Mouse (Mus musculus): ENCODE data around the gene Acvr1. TPM values are rescaled to one million over a fixed set of nuclear protein-coding genes. Genes with fewer than 3 reads are reported as not detected.

The Acvr1 gene
- polyA plus RNA-seq, 1 experiment from 2014 or later: 7.9 TPM

DNA sequence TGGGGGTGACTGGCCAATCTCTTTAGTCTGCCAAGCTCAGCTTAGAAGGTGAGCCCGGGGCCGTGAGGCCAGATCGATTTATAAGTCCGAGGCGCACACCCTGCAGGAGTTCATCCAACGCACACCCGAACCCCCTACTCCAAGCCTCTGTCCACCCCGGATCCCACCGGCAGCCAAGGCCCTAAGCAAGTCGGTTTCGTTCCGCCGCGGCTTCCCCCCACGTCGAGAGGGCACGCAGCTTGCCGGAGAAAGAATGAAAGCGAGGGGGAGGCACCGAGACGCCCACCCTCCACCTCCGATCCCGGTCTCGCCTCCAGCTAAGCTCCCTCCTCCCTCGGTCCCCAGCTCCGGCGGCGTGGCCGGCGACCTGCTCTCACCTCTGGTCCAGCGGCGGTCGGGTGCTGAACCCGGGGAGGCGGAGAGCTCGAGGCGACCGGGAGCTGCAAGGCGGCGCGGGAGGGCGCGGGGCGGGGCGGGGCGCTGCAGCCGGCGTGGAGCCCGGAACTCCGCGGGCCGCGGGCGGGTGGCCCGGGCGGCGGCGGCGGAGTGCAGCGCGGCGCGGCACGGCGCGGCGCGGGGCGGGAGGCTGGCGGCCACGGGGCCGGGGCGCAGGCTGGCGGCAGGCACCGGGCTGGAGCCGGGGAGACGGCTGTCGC, 419 bp downstream of the Acvr1 start:
- ATAC-seq (ENCODE audit: low FRiP score, low TSS enrichment): peak; percentile 58
- peaks cover 24% of the 10 kb centered on the region for H3K4me1 ChIP-seq (ENCODE audit: control insufficient read depth, insufficient read depth, low read length)
- WGBS: under 1% methylated on average over 50 of the region's 78 CpGs

GRCm38 (mm10) chr2:58566049-58566409, 928 bp downstream of the Acvr1 start:
- WGBS: under 1% methylated on average over 6 of the region's 6 CpGs
- Histone ChIP-seq H3K4me1 (ENCODE audit: control insufficient read depth, insufficient read depth, low read length) (peaks cover 24% of the 10 kb centered on the region), H3K4me2 (replicated peaks; ENCODE audit: low read depth, low read length) (peak overlapping the region; percentile 73), H3K9ac (ENCODE audit: low read depth, low read length) (peak overlapping the region; percentile 92), H3K27ac (ENCODE audit: low read depth, low read length) (peak overlapping the region; percentile 96; the same call in 1 of the 2 replicates), H3K9me3 (ENCODE audit: control insufficient read depth, low read length) (no peaks in the 10 kb centered on the region), H3K36me3 (ENCODE audit: control insufficient read depth, insufficient read depth, low read length) (no peaks in the 10 kb centered on the region), H3K4me3 (ENCODE audit: low read length) (peak overlapping the region; percentile 90), H3K27me3 (ENCODE audit: control insufficient read depth, insufficient read depth, low read length) (no peaks in the 10 kb centered on the region)
- no peak for ATAC-seq (ENCODE audit: low FRiP score, low TSS enrichment)

More for the DNA sequence above, 419 bp downstream of the Acvr1 start:
- Histone ChIP-seq H3K27ac (ENCODE audit: low read depth, low read length) (peak overlapping the region; percentile 96), H3K27me3 (ENCODE audit: control insufficient read depth, insufficient read depth, low read length) (no peaks in the 10 kb centered on the region), H3K4me3 (ENCODE audit: low read length) (peak overlapping the region; percentile 90), H3K9ac (ENCODE audit: low read depth, low read length) (peak overlapping the region; percentile 92), H3K36me3 (ENCODE audit: control insufficient read depth, insufficient read depth, low read length) (no peaks in the 10 kb centered on the region), H3K9me3 (ENCODE audit: control insufficient read depth, low read length) (no peaks in the 10 kb centered on the region), H3K4me2 (replicated peaks; ENCODE audit: low read depth, low read length) (peak overlapping the region; percentile 73)

- Histone ChIP-seq H3K36me3 (ENCODE audit: control insufficient read depth, insufficient read depth, low read length) (no peaks in the 10 kb centered on the region), H3K27me3 (ENCODE audit: control insufficient read depth, insufficient read depth, low read length) (no peaks in the 10 kb centered on the region), H3K4me3 (ENCODE audit: low read length) (peak overlapping the region; percentile 90), H3K4me1 (ENCODE audit: control insufficient read depth, insufficient read depth, low read length) (peaks cover 24% of the 10 kb centered on the region), H3K9me3 (ENCODE audit: control insufficient read depth, low read length) (no peaks in the 10 kb centered on the region), H3K27ac (ENCODE audit: low read depth, low read length) (no peak overlapping the region), H3K4me2 (replicated peaks; ENCODE audit: low read depth, low read length) (peak overlapping the region; percentile 73), H3K9ac (ENCODE audit: low read depth, low read length) (no peak overlapping the region)
- 62% methylated on average over 6 of the region's 6 CpGs for WGBS
- no peak for ATAC-seq (ENCODE audit: low FRiP score, low TSS enrichment)
Observed at GRCm38 (mm10) chr2:58565267-58565666, 1.7 kb downstream of the Acvr1 start.

DNA sequence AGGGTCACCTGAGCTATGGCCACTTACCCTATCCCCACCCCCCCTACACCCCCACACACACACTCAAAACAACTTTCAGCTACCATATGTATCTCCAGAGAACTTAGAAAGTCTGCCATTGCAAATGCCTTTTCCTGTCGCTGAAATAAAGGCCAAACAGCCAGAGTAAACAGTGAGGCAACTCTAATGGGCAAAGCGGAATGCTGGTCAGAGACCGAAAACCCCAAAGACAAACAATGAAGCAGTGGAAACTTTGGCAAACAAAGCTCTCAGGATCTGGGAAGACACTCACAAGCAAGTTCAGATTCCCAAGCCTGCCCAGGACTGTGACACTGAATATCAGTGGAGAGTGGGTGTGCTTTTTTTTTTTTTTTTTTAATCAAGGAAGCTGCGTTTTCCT, 4.8 kb downstream of the Acvr1 start:
- no peaks in the 10 kb centered on the region for H3K36me3 ChIP-seq (ENCODE audit: control insufficient read depth, insufficient read depth, low read length)
- ATAC-seq (ENCODE audit: low FRiP score, low TSS enrichment): no peak
- H3K27me3 ChIP-seq (ENCODE audit: control insufficient read depth, insufficient read depth, low read length): no peaks in the 10 kb centered on the region
- H3K4me2 ChIP-seq (replicated peaks; ENCODE audit: low read depth, low read length): no peak overlapping the region
- no peak overlapping the region for H3K27ac ChIP-seq (ENCODE audit: low read depth, low read length)
- H3K9me3 ChIP-seq (ENCODE audit: control insufficient read depth, low read length): no peaks in the 10 kb centered on the region
- H3K9ac ChIP-seq (ENCODE audit: low read depth, low read length): no peak overlapping the region
- peaks cover 18% of the 10 kb centered on the region for H3K4me1 ChIP-seq (ENCODE audit: control insufficient read depth, insufficient read depth, low read length)
- no peak overlapping the region for H3K4me3 ChIP-seq (ENCODE audit: low read length)
- 52% methylated on average over 4 of the region's 4 CpGs for WGBS

GRCm38 (mm10) chr2:58557045-58557845, 9.7 kb downstream of the Acvr1 start:
- H3K27ac ChIP-seq (ENCODE audit: low read depth, low read length): no peak overlapping the region
- H3K9me3 ChIP-seq (ENCODE audit: control insufficient read depth, low read length): no peaks in the 10 kb centered on the region
- H3K4me2 ChIP-seq (replicated peaks; ENCODE audit: low read depth, low read length): no peak overlapping the region
- no peak overlapping the region for H3K9ac ChIP-seq (ENCODE audit: low read depth, low read length)
- H3K4me1 ChIP-seq (ENCODE audit: control insufficient read depth, insufficient read depth, low read length): peaks cover 18% of the 10 kb centered on the region
- no peaks in the 10 kb centered on the region for H3K27me3 ChIP-seq (ENCODE audit: control insufficient read depth, insufficient read depth, low read length)
- no peak for ATAC-seq (ENCODE audit: low FRiP score, low TSS enrichment)
- H3K4me3 ChIP-seq (ENCODE audit: low read length): no peak overlapping the region
- 66% methylated on average over 9 of the region's 9 CpGs for WGBS
- H3K36me3 ChIP-seq (ENCODE audit: control insufficient read depth, insufficient read depth, low read length): no peaks in the 10 kb centered on the region

DNA sequence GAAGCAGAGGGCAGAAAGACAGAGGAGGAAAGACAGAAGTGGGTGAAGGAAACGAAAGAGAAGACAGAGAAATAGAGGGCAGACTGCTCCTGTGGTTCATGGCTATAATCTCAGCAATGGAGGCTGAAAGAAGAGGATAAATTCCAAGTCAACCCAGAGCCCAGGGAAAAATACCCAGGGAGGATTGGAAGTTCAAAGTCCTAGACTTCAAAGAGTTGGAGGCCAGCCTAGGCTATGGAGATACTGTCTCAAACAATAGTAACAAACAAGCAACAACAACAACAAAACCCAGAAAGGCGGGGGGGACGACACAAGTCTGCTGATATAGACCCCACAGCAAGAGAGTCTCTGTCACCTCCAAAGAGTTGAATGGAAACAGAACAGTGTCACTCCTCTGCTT, 14.7 kb downstream of the Acvr1 start:
- Histone ChIP-seq H3K9ac (ENCODE audit: low read depth, low read length) (no peak overlapping the region), H3K36me3 (ENCODE audit: control insufficient read depth, insufficient read depth, low read length) (no peaks in the 10 kb centered on the region), H3K9me3 (ENCODE audit: control insufficient read depth, low read length) (no peaks in the 10 kb centered on the region), H3K27ac (ENCODE audit: low read depth, low read length) (no peak overlapping the region), H3K27me3 (ENCODE audit: control insufficient read depth, insufficient read depth, low read length) (no peaks in the 10 kb centered on the region), H3K4me1 (ENCODE audit: control insufficient read depth, insufficient read depth, low read length) (peaks cover 37% of the 10 kb centered on the region), H3K4me3 (ENCODE audit: low read length) (no peak overlapping the region), H3K4me2 (replicated peaks; ENCODE audit: low read depth, low read length) (no peak overlapping the region)
- ATAC-seq (ENCODE audit: low FRiP score, low TSS enrichment): no peak
- 48% methylated on average over 3 of the region's 3 CpGs for WGBS

- no peak overlapping the region for H3K27ac ChIP-seq (ENCODE audit: low read depth, low read length)
- no peak overlapping the region for H3K9ac ChIP-seq (ENCODE audit: low read depth, low read length)
- no peaks in the 10 kb centered on the region for H3K9me3 ChIP-seq (ENCODE audit: control insufficient read depth, low read length)
- peaks cover 37% of the 10 kb centered on the region for H3K4me1 ChIP-seq (ENCODE audit: control insufficient read depth, insufficient read depth, low read length)
- peak; percentile 34; the same call in 1 of the 2 replicates for ATAC-seq (ENCODE audit: low FRiP score, low TSS enrichment)
- no peak overlapping the region for H3K4me2 ChIP-seq (replicated peaks; ENCODE audit: low read depth, low read length)
- WGBS: 29% methylated on average over 6 of the region's 6 CpGs
- no peak overlapping the region for H3K4me3 ChIP-seq (ENCODE audit: low read length)
- H3K36me3 ChIP-seq (ENCODE audit: control insufficient read depth, insufficient read depth, low read length): no peaks in the 10 kb centered on the region
- no peaks in the 10 kb centered on the region for H3K27me3 ChIP-seq (ENCODE audit: control insufficient read depth, insufficient read depth, low read length)
Observed at GRCm38 (mm10) chr2:58551866-58552265, 15.1 kb downstream of the Acvr1 start.

- Histone ChIP-seq H3K9me3 (ENCODE audit: control insufficient read depth, low read length) (no peaks in the 10 kb centered on the region), H3K4me3 (ENCODE audit: low read length) (no peak overlapping the region), H3K36me3 (ENCODE audit: control insufficient read depth, insufficient read depth, low read length) (no peaks in the 10 kb centered on the region), H3K27ac (ENCODE audit: low read depth, low read length) (no peak overlapping the region), H3K4me2 (replicated peaks; ENCODE audit: low read depth, low read length) (no peak overlapping the region), H3K4me1 (ENCODE audit: control insufficient read depth, insufficient read depth, low read length) (peaks cover 37% of the 10 kb centered on the region), H3K27me3 (ENCODE audit: control insufficient read depth, insufficient read depth, low read length) (no peaks in the 10 kb centered on the region), H3K9ac (ENCODE audit: low read depth, low read length) (no peak overlapping the region)
- 72% methylated on average over 9 of the region's 9 CpGs for WGBS
- ATAC-seq (ENCODE audit: low FRiP score, low TSS enrichment): no peak
Observed at GRCm38 (mm10) chr2:58550488-58550887, 16.5 kb downstream of the Acvr1 start.

GRCm38 (mm10) chr2:58549960-58550359, 17.0 kb downstream of the Acvr1 start:
- WGBS: 48% methylated on average over 6 of the region's 6 CpGs
- no peak; the same call in 1 of the 2 replicates for ATAC-seq (ENCODE audit: low FRiP score, low TSS enrichment)
- Histone ChIP-seq H3K36me3 (ENCODE audit: control insufficient read depth, insufficient read depth, low read length) (no peaks in the 10 kb centered on the region), H3K27me3 (ENCODE audit: control insufficient read depth, insufficient read depth, low read length) (no peaks in the 10 kb centered on the region), H3K27ac (ENCODE audit: low read depth, low read length) (no peak overlapping the region), H3K4me1 (ENCODE audit: control insufficient read depth, insufficient read depth, low read length) (peaks cover 37% of the 10 kb centered on the region), H3K4me3 (ENCODE audit: low read length) (no peak overlapping the region), H3K9me3 (ENCODE audit: control insufficient read depth, low read length) (no peaks in the 10 kb centered on the region), H3K4me2 (replicated peaks; ENCODE audit: low read depth, low read length) (no peak overlapping the region), H3K9ac (ENCODE audit: low read depth, low read length) (no peak overlapping the region)
